In the genomic region with DNA sequence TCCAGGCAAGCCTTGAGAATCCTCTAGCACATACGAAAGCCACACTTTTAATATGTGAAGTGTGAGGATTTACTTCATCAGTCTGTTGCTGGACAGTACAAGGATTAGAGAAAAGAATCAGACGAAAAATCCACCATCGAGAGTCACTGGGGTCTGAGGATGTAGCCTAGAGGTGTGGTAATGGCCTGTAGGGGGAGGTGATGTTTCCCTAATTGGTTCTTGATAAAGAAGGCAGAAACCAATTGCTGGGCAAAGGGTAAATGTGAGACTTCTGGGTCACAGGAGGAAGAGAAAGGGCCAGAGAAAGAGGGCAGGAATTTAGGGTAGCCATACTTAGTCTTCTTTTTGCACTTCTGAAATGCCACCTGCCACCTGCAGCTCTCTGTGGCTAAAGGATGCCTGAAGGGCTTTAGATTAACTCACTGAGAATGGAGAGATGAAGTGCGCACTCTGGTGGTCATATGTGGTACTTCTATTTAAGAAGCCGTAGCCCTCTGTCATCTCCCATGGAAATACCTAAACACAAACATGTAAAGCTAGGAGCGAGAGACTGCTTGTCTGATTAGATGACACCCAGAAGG, we compare ENCODE assay signal across 9 mouse cellular contexts. TPM values are rescaled to one million over a fixed set of nuclear protein-coding genes. Genes with fewer than 3 reads are reported as not detected.
DNase-seq lines count a peak whose midpoint lies in the region; ATAC-seq and TF ChIP-seq lines count a peak whose summit lies in the region.
"Had no signal": no experiment of that assay in that cellular context is flagged by ENCODE, and none has a peak within 500 bp of the region (broad histone marks: within the 10 kb centered on the region; RNA-seq: fewer than 3 reads in every experiment).

No protein-coding gene starts in this region.

- H3K27me3 ChIP-seq in heart, embryonic 12.5 days (replicated peaks) = no peaks in the 10 kb centered on the region
- no peaks in the 10 kb centered on the region for H3K27me3 ChIP-seq in ES-Bruce4 (ENCODE audit: control insufficient read depth, insufficient read depth, low read length, poor library complexity, severe bottlenecking)
- H3K27me3 ChIP-seq: embryonic facial prominence, embryonic 13.5 days had no signal

- H3K4me1 ChIP-seq in heart, embryonic 12.5 days (replicated peaks) = no peaks in the 10 kb centered on the region
- H3K4me1 ChIP-seq in ES-Bruce4 (ENCODE audit: control insufficient read depth, insufficient read depth, low read length) = no peaks in the 10 kb centered on the region
- H3K4me1 ChIP-seq: embryonic facial prominence, embryonic 13.5 days had no signal

- no peak overlapping the region for H3K4me3 ChIP-seq in heart, embryonic 12.5 days
- H3K4me3 ChIP-seq in ES-Bruce4 (ENCODE audit: low read depth, low read length) = no peak overlapping the region
- H3K4me3 ChIP-seq: embryonic facial prominence, embryonic 13.5 days had no signal

- peak; percentile 19 for TF ChIP-seq CTCF in ES-Bruce4 (IDR thresholded peaks at IDR 0.05; ENCODE audit: low read depth, low read length)

- DNase-seq in heart, adult 11 months = peak; percentile 92
- peak; percentile 75 for DNase-seq in c-Kit-positive CD71-negative TER-119-negative erythroid progenitor cells, embryonic 14.5 days (ENCODE audit: low read depth)
- DNase-seq in frontal cortex, postnatal 25 days (ENCODE audit: low spot score in 2 of 2) = peak; percentile 37 to 41
- DNase-seq in layer of hippocampus, adult 11-12 months (ENCODE audit: low spot score) = peak; percentile 74
- peak; percentile 70 for DNase-seq in lung, postnatal 14 days
- peak; percentile 52 to 62 for DNase-seq in spleen, postnatal 36 days (ENCODE audit: low spot score in 2 of 2)

- 0 out of 2 replicates have a peak, but pooled peaks cover 2% of the 10 kb centered on the region for H3K9me3 ChIP-seq in heart, embryonic 12.5 days (replicated peaks)
- H3K9me3 ChIP-seq in ES-Bruce4 (replicated peaks; ENCODE audit: control insufficient read depth, insufficient read depth, low read length, poor library complexity, severe bottlenecking) = no peaks in the 10 kb centered on the region
- H3K9me3 ChIP-seq: embryonic facial prominence, embryonic 13.5 days had no signal

- no peak overlapping the region for H3K9ac ChIP-seq in heart, embryonic 12.5 days
- no peak overlapping the region for H3K9ac ChIP-seq in ES-Bruce4 (ENCODE audit: low read depth, poor library complexity, severe bottlenecking)
- H3K9ac ChIP-seq: embryonic facial prominence, embryonic 13.5 days had no signal

- 24% methylated on average over 6 of the region's 6 CpGs for WGBS in heart, embryonic 12.5 days

- ATAC-seq in heart, embryonic 12.5 days (ENCODE audit: insufficient number of reproducible peaks, low FRiP score) = no peak

- no peaks in the 10 kb centered on the region for H3K36me3 ChIP-seq in heart, embryonic 12.5 days
- H3K36me3 ChIP-seq in ES-Bruce4 (ENCODE audit: control insufficient read depth, insufficient read depth, low read length, poor library complexity, severe bottlenecking) = no peaks in the 10 kb centered on the region
- H3K36me3 ChIP-seq: embryonic facial prominence, embryonic 13.5 days had no signal

- TF ChIP-seq POLR2A in ES-Bruce4 (IDR thresholded peaks at IDR 0.05; ENCODE audit: insufficient read depth, low read length) = no peak

- no peak overlapping the region for H3K4me2 ChIP-seq in heart, embryonic 12.5 days
- H3K4me2 ChIP-seq: embryonic facial prominence, embryonic 13.5 days had no signal

- no peak overlapping the region for H3K27ac ChIP-seq in heart, embryonic 12.5 days (ENCODE audit: poor library complexity, severe bottlenecking)
- no peak overlapping the region for H3K27ac ChIP-seq in ES-Bruce4 (ENCODE audit: insufficient read depth, low read length)
- H3K27ac ChIP-seq: embryonic facial prominence, embryonic 13.5 days had no signal

- TF ChIP-seq EP300 in ES-Bruce4 (IDR thresholded peaks at IDR 0.05; ENCODE audit: insufficient read depth, low read depth, low read length) = no peak

RNA-seq across cellular contexts. Expression of gene Scimp, which starts 3.2 kb away (rescaled TPM):
- polyA plus RNA-seq in heart, embryonic 12.5 days (2016; fragmentation: Nextera tagmentation; extraction: Ambion mirVana) = not detected in 2 replicates
- not detected in 2 replicates for polyA plus RNA-seq in ES-Bruce4 (2011; ENCODE audit: insufficient read depth, insufficient read length, low read depth, missing spikeins)

RNA-seq across cellular contexts. Expression of gene Rabep1, which starts 29.0 kb away (rescaled TPM):
- 33.3 and 35.1 TPM in 2 replicates for polyA plus RNA-seq in heart, embryonic 12.5 days (2016; fragmentation: Nextera tagmentation; extraction: Ambion mirVana)
- polyA plus RNA-seq in ES-Bruce4 (2011; ENCODE audit: insufficient read depth, insufficient read length, low read depth, missing spikeins) = 46.4 and 50.9 TPM in 2 replicates

RNA-seq across cellular contexts. Expression of gene Zfp3, which starts 51.6 kb away (rescaled TPM):
- polyA plus RNA-seq in heart, embryonic 12.5 days (2016; fragmentation: Nextera tagmentation; extraction: Ambion mirVana) = 7.3 and 8.3 TPM in 2 replicates
- polyA plus RNA-seq in ES-Bruce4 (2011; ENCODE audit: insufficient read depth, insufficient read length, low read depth, missing spikeins) = 3.3 and 3.6 TPM in 2 replicates

Comparison
In these comparisons a context has a peak if more than half of its experiments do, and no peak if none do; other contexts are left out.
1. DNase-seq: peak in every context shown above with its lines; median percentile 92 in heart, adult 11 months; 75 in c-Kit-positive CD71-negative TER-119-negative erythroid progenitor cells, embryonic 14.5 days; 74 in layer of hippocampus, adult 11-12 months; 70 in lung, postnatal 14 days; 57 in spleen, postnatal 36 days; 39 in frontal cortex, postnatal 25 days.